Mouse (Mus musculus) kidney, adult 2 months (tissue): ENCODE measurements around the gene Mast4.

Source experiments
- CTCF ChIP-seq: fragments of 200-500 bp; conservative IDR thresholded peaks from 2 replicates; pipeline ENCODE4 v1.5.1; 2011; ENCODE audit warnings: low read depth, mild to moderate bottlenecking, control low read depth, low read length, moderate library complexity, mixed read lengths; ENCODE audit not compliant: insufficient read depth, insufficient read length
- POLR2A ChIP-seq: fragments of 200-500 bp; IDR thresholded peaks from one replicate; pipeline ENCODE4 v1.6.1; 2011; ENCODE audit warnings: low read depth, low read length, control low read depth

DNA sequence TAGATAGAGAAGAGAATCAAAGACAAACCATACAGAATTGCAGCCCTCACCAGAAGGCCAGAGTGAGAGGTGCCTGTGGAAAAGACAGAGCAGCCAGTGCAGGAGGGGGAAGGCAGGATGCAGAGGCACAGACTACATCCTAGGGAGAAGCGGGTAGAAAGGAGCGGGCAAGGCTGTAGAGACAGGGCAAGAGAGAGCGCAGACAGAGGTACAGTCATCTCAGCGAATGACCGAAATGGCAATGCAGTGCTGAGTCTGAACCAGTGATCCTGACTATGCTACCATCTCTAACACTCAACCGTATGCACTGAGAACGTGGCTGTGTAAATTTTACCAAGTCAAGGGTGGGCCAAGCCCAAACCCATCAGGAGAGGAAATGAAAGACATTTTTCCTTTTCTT is 102.1 kb downstream of the Mast4 start:
- TF ChIP-seq CTCF (no peak), POLR2A (no peak)
